12 mouse cellular contexts compared by ENCODE assay signal in the genomic region with DNA sequence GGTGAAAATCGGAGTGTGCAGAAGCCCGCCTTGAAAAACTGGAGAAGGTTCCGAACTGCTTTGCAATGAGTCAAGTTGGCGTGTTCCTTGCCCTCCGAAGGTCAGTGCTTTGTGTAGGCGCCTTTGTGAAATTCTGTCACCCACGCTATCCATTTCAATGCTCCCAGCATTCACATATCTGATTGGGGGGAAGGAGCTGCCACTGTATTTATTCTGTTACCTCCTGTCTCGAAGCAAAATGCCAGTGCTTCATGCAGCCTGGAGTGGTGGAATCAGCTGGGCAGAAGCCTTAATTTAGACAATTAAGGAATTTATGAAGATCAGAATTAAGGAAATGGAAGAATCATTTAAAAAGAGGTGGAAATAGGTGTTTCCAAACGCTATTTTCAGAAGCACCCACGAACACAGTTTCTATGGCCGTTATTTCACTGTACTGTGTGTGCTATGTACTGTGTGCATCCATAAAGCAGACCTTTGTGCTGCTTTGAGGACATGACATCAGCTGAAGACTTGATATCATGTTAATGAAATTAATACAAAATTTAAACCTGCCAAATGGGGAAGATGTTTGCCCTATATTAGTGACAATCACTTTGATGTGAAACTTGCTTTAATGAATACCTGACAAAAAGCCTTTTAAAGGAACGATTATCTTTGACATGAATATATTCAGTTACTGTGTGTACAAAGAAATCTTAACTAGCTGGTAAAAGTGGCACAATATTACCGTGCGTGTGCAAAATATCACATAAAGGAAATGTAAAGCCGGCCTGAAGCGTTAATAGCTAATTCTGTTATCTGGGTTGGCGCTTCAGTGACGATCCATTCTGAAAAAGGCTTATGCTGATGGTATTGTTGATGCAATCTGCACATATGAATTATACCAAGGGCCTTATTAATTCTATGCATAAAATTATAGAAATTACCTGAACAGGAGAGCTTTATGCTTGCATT.
DNase-seq lines count a peak whose midpoint lies in the region; ATAC-seq and TF ChIP-seq lines count a peak whose summit lies in the region.
"Had no signal": no experiment of that assay in that cellular context is flagged by ENCODE, and none has a peak within 500 bp of the region (broad histone marks: within the 10 kb centered on the region; RNA-seq: fewer than 3 reads in every experiment).

No protein-coding gene starts in this region.

- peak overlapping the region; percentile 22 for H3K4me2 ChIP-seq in forebrain, embryonic 16.5 days (ENCODE audit: low read length)
- no peak overlapping the region for H3K4me2 ChIP-seq in neural tube, embryonic 12.5 days (replicated peaks)
- no peak overlapping the region for H3K4me2 ChIP-seq in intestine, embryonic 16.5 days (ENCODE audit: low read depth, low read length)
- H3K4me2 ChIP-seq: embryonic facial prominence, embryonic 15.5 days; lung, embryonic 15.5 days had no signal

- H3K9ac ChIP-seq in forebrain, embryonic 16.5 days (replicated peaks; ENCODE audit: low read depth, low read length), result peak overlapping the region; percentile 23; the same call in 1 of the 2 replicates
- H3K9ac ChIP-seq in neural tube, embryonic 12.5 days, result no peak overlapping the region
- no peak overlapping the region for H3K9ac ChIP-seq in intestine, embryonic 16.5 days (ENCODE audit: low read depth, low read length)
- H3K9ac ChIP-seq: embryonic facial prominence, embryonic 15.5 days; lung, embryonic 15.5 days had no signal

- 31% methylated on average over 18 of the region's 18 CpGs for WGBS in forebrain, embryonic 16.5 days
- 86% methylated on average over 18 of the region's 18 CpGs for WGBS in limb, embryonic 10.5 days
- 71% methylated on average over 18 of the region's 18 CpGs for WGBS in neural tube, embryonic 12.5 days
- 81% methylated on average over 18 of the region's 18 CpGs for WGBS in intestine, embryonic 16.5 days

- H3K36me3 ChIP-seq in forebrain, embryonic 16.5 days (ENCODE audit: control insufficient read depth, insufficient read depth), result no peaks in the 10 kb centered on the region
- H3K36me3 ChIP-seq in limb, embryonic 10.5 days, result no peaks in the 10 kb centered on the region
- no peaks in the 10 kb centered on the region for H3K36me3 ChIP-seq in neural tube, embryonic 12.5 days
- no peaks in the 10 kb centered on the region for H3K36me3 ChIP-seq in intestine, embryonic 16.5 days (ENCODE audit: control insufficient read depth, insufficient read depth, low read length)
- H3K36me3 ChIP-seq: embryonic facial prominence, embryonic 15.5 days; lung, embryonic 15.5 days had no signal

- no peak overlapping the region for H3K4me3 ChIP-seq in forebrain, embryonic 16.5 days (replicated peaks; ENCODE audit: low read length)
- no peak overlapping the region for H3K4me3 ChIP-seq in limb, embryonic 10.5 days
- no peak overlapping the region for H3K4me3 ChIP-seq in neural tube, embryonic 12.5 days
- H3K4me3 ChIP-seq in intestine, embryonic 16.5 days (ENCODE audit: low read length), result no peak overlapping the region
- H3K4me3 ChIP-seq: embryonic facial prominence, embryonic 15.5 days; lung, embryonic 15.5 days; megakaryocyte, embryonic 14.5 days had no signal

- H3K27me3 ChIP-seq in forebrain, embryonic 16.5 days (replicated peaks; ENCODE audit: control insufficient read depth, insufficient read depth, low read length), result no peaks in the 10 kb centered on the region
- peaks cover 14% of the 10 kb centered on the region for H3K27me3 ChIP-seq in limb, embryonic 10.5 days (ENCODE audit: low read depth, poor library complexity, severe bottlenecking)
- H3K27me3 ChIP-seq in neural tube, embryonic 12.5 days (replicated peaks), result no peaks in the 10 kb centered on the region
- H3K27me3 ChIP-seq in intestine, embryonic 16.5 days (replicated peaks; ENCODE audit: control insufficient read depth, insufficient read depth, low read length), result no peaks in the 10 kb centered on the region
- H3K27me3 ChIP-seq: embryonic facial prominence, embryonic 15.5 days; lung, embryonic 15.5 days; megakaryocyte, embryonic 14.5 days had no signal

- peak overlapping the region; percentile 67 for H3K27ac ChIP-seq in forebrain, embryonic 16.5 days (ENCODE audit: low read length)
- H3K27ac ChIP-seq in limb, embryonic 10.5 days, result peak overlapping the region; percentile 4; the same call in 1 of the 2 replicates
- no peak overlapping the region for H3K27ac ChIP-seq in neural tube, embryonic 12.5 days
- H3K27ac ChIP-seq in intestine, embryonic 16.5 days (ENCODE audit: low read length), result no peak overlapping the region
- H3K27ac ChIP-seq: embryonic facial prominence, embryonic 15.5 days; kidney, postnatal 0 days; lung, embryonic 15.5 days had no signal

- DNase-seq in brain, embryonic 14.5 days (ENCODE audit: low read depth), result peak; percentile 73
- no peak for DNase-seq in limb, embryonic 10.5 days (ENCODE audit: low spot score)
- no peak for DNase-seq in frontal cortex, adult 2 months (ENCODE audit: extremely low spot score in 1 of 2, low spot score in 1 of 2)
- DNase-seq in kidney, adult 11 months, result no peak

- no peak for TF ChIP-seq POLR2A in brain, embryonic 14.5 days (IDR thresholded peaks at IDR 0.05; ENCODE audit: borderline replicate concordance, extremely low read depth, insufficient read depth, insufficient read length, poor library complexity, severe bottlenecking)

- no peaks in the 10 kb centered on the region for H3K9me3 ChIP-seq in forebrain, embryonic 16.5 days (ENCODE audit: control insufficient read depth, low read length)
- no peaks in the 10 kb centered on the region for H3K9me3 ChIP-seq in limb, embryonic 10.5 days (replicated peaks)
- no peaks in the 10 kb centered on the region for H3K9me3 ChIP-seq in neural tube, embryonic 12.5 days
- no peaks in the 10 kb centered on the region for H3K9me3 ChIP-seq in intestine, embryonic 16.5 days (ENCODE audit: control insufficient read depth, low read length)
- H3K9me3 ChIP-seq: embryonic facial prominence, embryonic 15.5 days; lung, embryonic 15.5 days; megakaryocyte, embryonic 14.5 days had no signal

- no peak for TF ChIP-seq CTCF in brain, embryonic 14.5 days (IDR thresholded peaks at IDR 0.05; ENCODE audit: borderline replicate concordance, extremely low read depth, insufficient read depth, insufficient read length)

- ATAC-seq in forebrain, embryonic 16.5 days, result peak; percentile 80
- 0 out of 2 replicates have a peak, but pooled peaks have one; percentile 35 for ATAC-seq in neural tube, embryonic 12.5 days (ENCODE audit: low FRiP score, low read depth)
- ATAC-seq in intestine, embryonic 16.5 days, result no peak
- ATAC-seq: inflammation-experienced regulatory T-cells, adult 6 months had no signal

- peaks cover 13% of the 10 kb centered on the region for H3K4me1 ChIP-seq in forebrain, embryonic 16.5 days (replicated peaks; ENCODE audit: control insufficient read depth, insufficient read depth, low read length)
- peaks cover 15% of the 10 kb centered on the region for H3K4me1 ChIP-seq in limb, embryonic 10.5 days
- H3K4me1 ChIP-seq in neural tube, embryonic 12.5 days, result no peaks in the 10 kb centered on the region
- H3K4me1 ChIP-seq in intestine, embryonic 16.5 days (ENCODE audit: control insufficient read depth, insufficient read depth, low read length), result no peaks in the 10 kb centered on the region
- H3K4me1 ChIP-seq: embryonic facial prominence, embryonic 15.5 days; lung, embryonic 15.5 days had no signal

Comparison
In these comparisons a context has a peak if more than half of its experiments do, and no peak if none do; other contexts are left out.
1. H3K27ac ChIP-seq: peak in forebrain, embryonic 16.5 days (single experiment) and limb, embryonic 10.5 days (single experiment); none in neural tube, embryonic 12.5 days (single experiment) and intestine, embryonic 16.5 days (single experiment).